Mouse (Mus musculus): ENCODE data around the gene Mpc1. TPM values are rescaled to one million over a fixed set of nuclear protein-coding genes. Genes with fewer than 3 reads are reported as not detected.

Gene Mpc1
- total and polyA plus RNA-seq, 3 experiments = 66.7 to 232 (median 77.4) TPM

DNA sequence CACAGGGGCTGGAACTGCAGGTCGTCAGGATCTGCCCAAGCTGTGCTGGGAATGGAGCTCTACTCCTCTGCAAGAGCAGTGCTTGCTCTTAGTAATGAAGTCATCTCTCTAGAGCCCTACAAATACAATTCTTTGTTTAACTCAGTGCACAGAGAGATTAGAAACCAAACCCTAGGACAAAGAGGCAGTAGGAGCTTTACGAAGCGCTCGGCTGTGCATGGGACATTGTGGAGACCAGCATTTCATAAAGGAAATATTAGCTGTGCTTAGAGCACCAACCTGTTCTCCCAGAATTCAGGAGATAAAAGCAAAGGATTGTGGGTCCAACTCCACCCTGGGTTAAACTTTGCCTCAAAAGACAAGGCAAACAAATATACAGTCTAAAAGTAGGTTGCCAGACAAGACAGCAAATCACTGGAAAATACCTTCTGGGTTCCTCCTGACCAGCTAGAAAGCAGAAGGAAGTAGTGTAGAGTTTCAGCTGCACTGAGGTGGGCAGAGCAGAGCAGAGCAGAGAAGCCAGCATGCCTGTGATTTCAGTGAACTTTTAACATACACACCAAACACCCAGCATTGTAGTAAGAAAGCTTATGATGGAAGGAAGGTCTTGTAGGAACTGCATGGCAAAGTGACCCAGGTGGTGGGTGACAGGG lies 36.5 kb upstream of the Mpc1 start:
- H3K27me3 ChIP-seq (replicated peaks) = no peaks in the 10 kb centered on the region

DNA sequence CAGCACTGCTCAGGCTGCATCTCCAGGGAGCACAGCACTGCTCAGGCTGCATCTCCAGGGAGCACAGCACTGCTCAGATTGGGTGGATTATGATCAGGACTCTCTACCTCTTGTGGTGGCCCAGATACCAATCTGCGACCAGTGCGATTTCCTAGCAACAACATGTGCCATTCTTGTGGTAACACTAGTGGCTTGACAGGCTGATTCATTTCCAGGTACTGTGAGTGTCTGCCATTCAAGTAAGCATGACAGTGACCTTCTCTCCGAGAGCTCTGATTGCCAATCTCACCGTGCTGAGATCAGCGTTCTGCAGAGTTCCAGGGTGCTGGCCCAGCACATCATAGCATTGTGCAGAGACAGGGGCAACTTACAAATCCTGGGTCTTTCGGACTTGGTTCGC lies 31.0 kb upstream of the Mpc1 start:
- in situ Hi-C loops (cut with MboI; ENCODE audit: low pct_ligation_motif_present, low pct_unique_long_range_greater_than_20kb, low sequenced_read_pairs) (no loop called here), dilution Hi-C loops (cut with MboI; ENCODE audit: extremely low pct_ligation_motif_present, extremely low pct_unique_long_range_greater_than_20kb, low sequenced_read_pairs) (no loop called here)
- TF ChIP-seq MAZ (IDR thresholded peaks at IDR 0.05; ENCODE audit: low read depth, low read length) (no peak), POLR2A (IDR thresholded peaks at IDR 0.05; ENCODE audit: low read depth, low read length) (no peak), CTCF (conservative IDR thresholded peaks at IDR 0.05 in 1 of 2, IDR thresholded peaks at IDR 0.05 in 1 of 2; ENCODE audit: low read depth in 2 of 2, low read length in 2 of 2) (no peak), UBTF (IDR thresholded peaks at IDR 0.05; ENCODE audit: low read depth, low read length) (no peak), TBP (conservative IDR thresholded peaks at IDR 0.05; ENCODE audit: low read depth, low read length) (no peak), TCF12 (IDR thresholded peaks at IDR 0.05; ENCODE audit: low read depth, low read length) (no peak), JUN (IDR thresholded peaks at IDR 0.05; ENCODE audit: insufficient read depth, low read depth, low read length) (no peak), MAX (IDR thresholded peaks at IDR 0.05; ENCODE audit: low read length) (no peak), ETS1 (conservative IDR thresholded peaks at IDR 0.05; ENCODE audit: low read depth, low read length) (no peak), RAD21 (IDR thresholded peaks at IDR 0.05; ENCODE audit: low read depth, low read length) (no peak), IRF4 (IDR thresholded peaks at IDR 0.05; ENCODE audit: low read depth, low read length) (no peak), GABPA (IDR thresholded peaks at IDR 0.05; ENCODE audit: insufficient replicate concordance, low read depth, low read length) (no peak), ELF1 (IDR thresholded peaks at IDR 0.05; ENCODE audit: low read depth, low read length) (no peak), ZKSCAN1 (IDR thresholded peaks at IDR 0.05; ENCODE audit: borderline replicate concordance, low read depth, low read length) (no peak), MAFK (IDR thresholded peaks at IDR 0.05; ENCODE audit: insufficient replicate concordance, low read length) (no peak), RCOR1 (conservative IDR thresholded peaks at IDR 0.05; ENCODE audit: low read depth, low read length) (no peak), EP300 (IDR thresholded peaks at IDR 0.05; ENCODE audit: low read length) (no peak)
- Histone ChIP-seq H3K4me2 (ENCODE audit: insufficient read depth, low read depth, poor library complexity, severe bottlenecking) (no peak overlapping the region), H3K9me3 (replicated peaks; ENCODE audit: low read length) (no peaks in the 10 kb centered on the region), H3K79me2 (replicated peaks; ENCODE audit: control insufficient read depth, extremely low read depth, insufficient read depth, poor library complexity, severe bottlenecking) (no peaks in the 10 kb centered on the region), H3K4me3 (replicated peaks in 1 of 3; ENCODE audit: low read depth in 2 of 3, low read length in 2 of 3, poor library complexity in 1 of 3) (no peak overlapping the region), H3K27ac (ENCODE audit: insufficient read depth, low read depth) (no peak overlapping the region), H3K36me3 (replicated peaks in 1 of 2; ENCODE audit: control insufficient read depth in 1 of 2, insufficient read depth in 1 of 2, low read length in 1 of 2) (peaks cover 0 to 18% of the 10 kb centered on the region in 2 experiments), H3K4me1 (ENCODE audit: control insufficient read depth in 1 of 2, insufficient read depth in 2 of 2) (peaks cover 9 to 45% of the 10 kb centered on the region in 2 experiments), H3K27me3 (replicated peaks) (no peaks in the 10 kb centered on the region), H3K9ac (ENCODE audit: insufficient read depth, low read depth) (no peak overlapping the region)
- no peak for DNase-seq (ENCODE audit: extremely low read depth)

More for the DNA sequence above, 36.5 kb upstream of the Mpc1 start:
- dilution Hi-C loops (cut with MboI; ENCODE audit: extremely low pct_ligation_motif_present, extremely low pct_unique_long_range_greater_than_20kb, low sequenced_read_pairs) = no loop called here
- no peak overlapping the region for H3K4me3 ChIP-seq (replicated peaks in 1 of 3; ENCODE audit: low read depth in 2 of 3, low read length in 2 of 3, poor library complexity in 1 of 3)
- TF ChIP-seq UBTF (IDR thresholded peaks at IDR 0.05; ENCODE audit: low read depth, low read length) (no peak), CTCF (conservative IDR thresholded peaks at IDR 0.05 in 1 of 2, IDR thresholded peaks at IDR 0.05 in 1 of 2; ENCODE audit: low read depth in 2 of 2, low read length in 2 of 2) (no peak), POLR2AphosphoS2 (IDR thresholded peaks at IDR 0.05; ENCODE audit: low read depth, low read length) (no peak), EP300 (IDR thresholded peaks at IDR 0.05; ENCODE audit: low read length) (no peak; the same call in 1 of the 2 replicates), MYC (IDR thresholded peaks at IDR 0.05; ENCODE audit: low read depth, low read length) (no peak), JUND (conservative IDR thresholded peaks at IDR 0.05; ENCODE audit: low read depth, low read length) (no peak), IRF4 (IDR thresholded peaks at IDR 0.05; ENCODE audit: low read depth, low read length) (no peak), ETS1 (conservative IDR thresholded peaks at IDR 0.05; ENCODE audit: low read depth, low read length) (no peak), POLR2A (IDR thresholded peaks at IDR 0.05; ENCODE audit: low read depth, low read length) (no peak), CHD1 (IDR thresholded peaks at IDR 0.05; ENCODE audit: low read depth, low read length) (no peak), TCF12 (IDR thresholded peaks at IDR 0.05; ENCODE audit: low read depth, low read length) (no peak), HCFC1 (IDR thresholded peaks at IDR 0.05; ENCODE audit: low read depth, low read length) (no peak)
- in situ Hi-C loops (cut with MboI; ENCODE audit: low pct_ligation_motif_present, low pct_unique_long_range_greater_than_20kb, low sequenced_read_pairs) = loop anchor here (5.0 kb wide), 1 partner anchor 34 kb away; no protein-coding TSS in a partner anchor
- H3K79me2 ChIP-seq (replicated peaks; ENCODE audit: control insufficient read depth, extremely low read depth, insufficient read depth, poor library complexity, severe bottlenecking) = no peaks in the 10 kb centered on the region
- H3K4me1 ChIP-seq (ENCODE audit: control insufficient read depth in 1 of 2, insufficient read depth in 2 of 2) = peaks cover 26 to 66% of the 10 kb centered on the region in 2 experiments
- no peak for DNase-seq (ENCODE audit: extremely low read depth)
- H3K27ac ChIP-seq (ENCODE audit: insufficient read depth, low read depth) = no peak overlapping the region
- H3K9me3 ChIP-seq (replicated peaks; ENCODE audit: low read length) = no peaks in the 10 kb centered on the region
- H3K36me3 ChIP-seq (replicated peaks in 1 of 2; ENCODE audit: control insufficient read depth in 1 of 2, insufficient read depth in 1 of 2, low read length in 1 of 2) = peaks cover 0 to 5% of the 10 kb centered on the region in 2 experiments
- H3K9ac ChIP-seq (ENCODE audit: insufficient read depth, low read depth) = no peak overlapping the region
- H3K4me2 ChIP-seq (ENCODE audit: insufficient read depth, low read depth, poor library complexity, severe bottlenecking) = peak overlapping the region; percentile 39; the same call in 1 of the 2 replicates

Data from CH12.LX (cell line).